Comparison of ENCODE assay signal across 9 mouse cellular contexts in the genomic region with DNA sequence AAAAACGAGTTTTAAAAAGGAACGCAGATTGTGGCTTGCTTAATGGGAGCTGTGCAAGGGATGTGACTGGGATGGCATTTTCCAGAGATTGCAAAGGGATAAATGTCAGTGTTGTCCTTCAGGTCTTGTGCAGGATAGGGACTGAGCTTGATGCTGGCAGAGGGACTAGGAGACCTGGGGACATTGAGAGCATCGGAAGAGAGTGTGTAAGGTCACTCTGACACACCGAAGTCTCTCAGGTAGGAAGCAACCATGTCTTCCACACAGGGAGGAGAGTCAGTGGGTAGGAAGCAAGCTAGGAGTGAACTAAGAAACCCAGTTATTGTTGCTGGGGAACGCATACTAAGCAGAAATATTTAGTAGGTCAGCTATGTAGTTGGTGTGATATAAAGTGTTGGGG. TPM values are rescaled to one million over a fixed set of nuclear protein-coding genes. Genes with fewer than 3 reads are reported as not detected.
DNase-seq lines count a peak whose midpoint lies in the region; ATAC-seq lines count a peak whose summit lies in the region.
"Had no signal": no experiment of that assay in that cellular context is flagged by ENCODE, and none has a peak within 500 bp of the region (broad histone marks: within the 10 kb centered on the region; RNA-seq: fewer than 3 reads in every experiment).

No protein-coding gene starts in this region.

- H3K36me3 ChIP-seq in kidney, embryonic 14.5 days (ENCODE audit: control insufficient read depth, insufficient read depth, low read length): no peaks in the 10 kb centered on the region
- H3K36me3 ChIP-seq in embryonic facial prominence, embryonic 12.5 days: no peaks in the 10 kb centered on the region
- no peaks in the 10 kb centered on the region for H3K36me3 ChIP-seq in hindbrain, embryonic 15.5 days
- H3K36me3 ChIP-seq in midbrain, embryonic 12.5 days: no peaks in the 10 kb centered on the region

- no peaks in the 10 kb centered on the region for H3K4me1 ChIP-seq in kidney, embryonic 14.5 days (ENCODE audit: control insufficient read depth, insufficient read depth, low read length)
- peaks cover 5% of the 10 kb centered on the region; the same call in 1 of the 2 replicates for H3K4me1 ChIP-seq in embryonic facial prominence, embryonic 12.5 days
- peaks cover 11% of the 10 kb centered on the region for H3K4me1 ChIP-seq in hindbrain, embryonic 15.5 days (replicated peaks)
- peaks cover 9% of the 10 kb centered on the region; the same call in 1 of the 2 replicates for H3K4me1 ChIP-seq in midbrain, embryonic 12.5 days

- H3K9me3 ChIP-seq in kidney, embryonic 14.5 days (ENCODE audit: control insufficient read depth, low read length): no peaks in the 10 kb centered on the region
- no peaks in the 10 kb centered on the region for H3K9me3 ChIP-seq in embryonic facial prominence, embryonic 12.5 days
- H3K9me3 ChIP-seq in hindbrain, embryonic 15.5 days: no peaks in the 10 kb centered on the region
- H3K9me3 ChIP-seq in midbrain, embryonic 12.5 days: no peaks in the 10 kb centered on the region

- H3K27ac ChIP-seq in kidney, embryonic 14.5 days (ENCODE audit: low read depth, low read length): no peak overlapping the region
- no peak overlapping the region for H3K27ac ChIP-seq in embryonic facial prominence, embryonic 12.5 days
- no peak overlapping the region for H3K27ac ChIP-seq in hindbrain, embryonic 15.5 days (replicated peaks)
- no peak overlapping the region for H3K27ac ChIP-seq in midbrain, embryonic 12.5 days (replicated peaks)

- H3K27me3 ChIP-seq in kidney, embryonic 14.5 days (ENCODE audit: control insufficient read depth, insufficient read depth, low read length): no peaks in the 10 kb centered on the region
- 0 out of 2 replicates have a peak, but pooled peaks cover 4% of the 10 kb centered on the region for H3K27me3 ChIP-seq in embryonic facial prominence, embryonic 12.5 days
- no peaks in the 10 kb centered on the region for H3K27me3 ChIP-seq in hindbrain, embryonic 15.5 days
- peaks cover 11% of the 10 kb centered on the region for H3K27me3 ChIP-seq in midbrain, embryonic 12.5 days

- peak overlapping the region; percentile 56 for H3K4me2 ChIP-seq in kidney, embryonic 14.5 days (replicated peaks; ENCODE audit: low read depth, low read length)
- peak overlapping the region; percentile 59 for H3K4me2 ChIP-seq in embryonic facial prominence, embryonic 12.5 days (replicated peaks)
- H3K4me2 ChIP-seq in hindbrain, embryonic 15.5 days: peak overlapping the region; percentile 61
- H3K4me2 ChIP-seq in midbrain, embryonic 12.5 days (replicated peaks): peak overlapping the region; percentile 54

- no peak overlapping the region for H3K9ac ChIP-seq in kidney, embryonic 14.5 days (ENCODE audit: low read depth, low read length)
- H3K9ac ChIP-seq in embryonic facial prominence, embryonic 12.5 days: no peak overlapping the region
- H3K9ac ChIP-seq in hindbrain, embryonic 15.5 days: peak overlapping the region; percentile 23
- H3K9ac ChIP-seq in midbrain, embryonic 12.5 days (replicated peaks): no peak overlapping the region

- WGBS in kidney, embryonic 14.5 days: 28% methylated on average over 5 of the region's 5 CpGs
- WGBS in embryonic facial prominence, embryonic 12.5 days: 32% methylated on average over 5 of the region's 5 CpGs
- WGBS in hindbrain, embryonic 15.5 days: 24% methylated on average over 5 of the region's 5 CpGs
- 30% methylated on average over 5 of the region's 5 CpGs for whole genome bisulfite sequencing in midbrain, embryonic 12.5 days

- H3K4me3 ChIP-seq in kidney, embryonic 14.5 days (ENCODE audit: low read length): peak overlapping the region; percentile 32; the same call in 1 of the 2 replicates
- peak overlapping the region; percentile 25; the same call in 1 of the 2 replicates for H3K4me3 ChIP-seq in embryonic facial prominence, embryonic 12.5 days
- peak overlapping the region; percentile 36 for H3K4me3 ChIP-seq in hindbrain, embryonic 15.5 days
- peak overlapping the region; percentile 31; the same call in 1 of the 2 replicates for H3K4me3 ChIP-seq in midbrain, embryonic 12.5 days

- DNase-seq in kidney, postnatal 10 days: no peak
- no peak for DNase-seq in testis, postnatal 14 days (ENCODE audit: low spot score)
- DNase-seq in urinary bladder, postnatal 14 days (ENCODE audit: low spot score): no peak
- no peak for DNase-seq in spleen, postnatal 36 days (ENCODE audit: low spot score in 2 of 2)

- ATAC-seq in kidney, embryonic 14.5 days (ENCODE audit: low FRiP score, low TSS enrichment): no peak
- ATAC-seq in embryonic facial prominence, embryonic 12.5 days (ENCODE audit: insufficient number of reproducible peaks, insufficient read depth, low FRiP score, low TSS enrichment): no peak
- 0 out of 2 replicates have a peak, but pooled peaks have one; percentile 45 for ATAC-seq in hindbrain, embryonic 15.5 days (ENCODE audit: low FRiP score, low read depth)
- ATAC-seq in midbrain, embryonic 12.5 days (ENCODE audit: low FRiP score, low read depth): no peak

RNA-seq across cellular contexts. Expression of a gene that starts 8.3 kb away (rescaled TPM):
- not detected in 2 replicates for polyA plus RNA-seq in kidney, embryonic 14.5 days (2014; fragmentation: Nextera tagmentation; extraction: Ambion mirVana)
- polyA plus RNA-seq in embryonic facial prominence, embryonic 12.5 days (2016; fragmentation: Nextera tagmentation; extraction: Ambion mirVana): not detected in 2 replicates
- polyA plus RNA-seq in hindbrain, embryonic 15.5 days (2015; fragmentation: Nextera tagmentation; extraction: Ambion mirVana): not detected in 2 replicates
- polyA plus RNA-seq in midbrain, embryonic 12.5 days (2016; fragmentation: Nextera tagmentation; extraction: Ambion mirVana): not detected in 2 replicates
- polyA plus RNA-seq: brain, embryonic 14.5 days had no signal

RNA-seq across cellular contexts. Expression of a gene that starts 32.4 kb away (rescaled TPM):
- polyA plus RNA-seq in kidney, embryonic 14.5 days (2014; fragmentation: Nextera tagmentation; extraction: Ambion mirVana): 6.6 and 9.9 TPM in 2 replicates
- polyA plus RNA-seq in embryonic facial prominence, embryonic 12.5 days (2016; fragmentation: Nextera tagmentation; extraction: Ambion mirVana): 8.2 and 9.7 TPM in 2 replicates
- polyA plus RNA-seq in hindbrain, embryonic 15.5 days (2015; fragmentation: Nextera tagmentation; extraction: Ambion mirVana): 3.3 and 3.8 TPM in 2 replicates
- polyA plus RNA-seq in midbrain, embryonic 12.5 days (2016; fragmentation: Nextera tagmentation; extraction: Ambion mirVana): 8.9 and 10.1 TPM in 2 replicates
